In the genomic region with DNA sequence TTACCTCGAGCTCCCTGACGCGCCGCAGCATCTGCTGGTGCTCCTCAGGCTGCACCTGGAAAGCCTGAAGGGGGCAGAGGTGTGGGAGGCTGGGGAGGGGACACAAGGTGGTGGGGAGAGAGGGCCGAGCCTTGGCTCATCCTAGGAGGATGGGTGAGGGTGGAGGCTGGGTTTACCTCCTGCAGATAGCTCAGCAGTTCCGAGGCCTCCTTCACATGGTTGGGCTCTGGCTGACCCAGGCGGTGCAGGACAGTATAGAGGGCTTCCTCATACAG, we compare ENCODE assay signal across 1 mouse cellular context.
TF ChIP-seq lines count a peak whose summit lies in the region.

No protein-coding gene starts in this region.

TF ChIP-seq in MEL, 35 proteins besides CTCF, POLR2A, EP300 and RAD21:
- TF ChIP-seq ZKSCAN1 (IDR thresholded peaks at IDR 0.05; ENCODE audit: low read depth, low read length) (no peak), HCFC1 (IDR thresholded peaks at IDR 0.05; ENCODE audit: low read depth, low read length) (0 out of 2 replicates have a peak, but pooled peaks have one; percentile 18), CHD1 (IDR thresholded peaks at IDR 0.05; ENCODE audit: low read depth, low read length) (peak; percentile 61), TBP (IDR thresholded peaks at IDR 0.05; ENCODE audit: low read depth, low read length) (0 out of 2 replicates have a peak, but pooled peaks have one; percentile 14), MAX (IDR thresholded peaks at IDR 0.05; ENCODE audit: low read length) (0 out of 2 replicates have a peak, but pooled peaks have one; percentile 12), ZMIZ1 (IDR thresholded peaks at IDR 0.05; ENCODE audit: low read depth, low read length) (no peak; the same call in 1 of the 2 replicates), CHD2 (IDR thresholded peaks at IDR 0.05; ENCODE audit: low read length) (peak; percentile 31; the same call in 1 of the 2 replicates), GABPA (IDR thresholded peaks at IDR 0.05; ENCODE audit: low read depth, low read length) (no peak), MXI1 (IDR thresholded peaks at IDR 0.05; ENCODE audit: low read depth, low read length) (peak; percentile 1; the same call in 1 of the 2 replicates)
